Mouse (Mus musculus) cortical plate, adult 2 months (tissue): Measurements from ENCODE around the gene Tmem158.

Experiments used
- CTCF ChIP-seq: fragments of 200-500 bp; IDR thresholded peaks from 2 replicates; pipeline ENCODE4 v1.5.1; 2011; ENCODE audit warnings: mild to moderate bottlenecking, control low read depth, low read length; ENCODE audit not compliant: insufficient read depth; ENCODE audit errors: extremely low read depth
- POLR2A ChIP-seq: fragments of 200-500 bp; IDR thresholded peaks from 2 replicates; pipeline ENCODE4 v1.6.1; 2011; ENCODE audit warnings: mild to moderate bottlenecking, low read length, control low read depth; ENCODE audit not compliant: insufficient read depth; ENCODE audit errors: extremely low read depth

GRCm38 (mm10) chr9:123271552-123271951, 11.0 kb upstream of the Tmem158 start:
- TF ChIP-seq CTCF (no peak), POLR2A (no peak)
